8 mouse cellular contexts compared by ENCODE assay signal in genomic region chr8:108829305-108829717, GRCm38 (mm10).
DNase-seq lines count a peak whose midpoint lies in the region; ATAC-seq lines count a peak whose summit lies in the region.

No protein-coding gene starts in this region.

- H3K27me3 ChIP-seq in heart, embryonic 12.5 days (replicated peaks): no peaks in the 10 kb centered on the region
- H3K27me3 ChIP-seq in embryonic facial prominence, embryonic 10.5 days (replicated peaks; ENCODE audit: low read depth, poor library complexity, severe bottlenecking): no peaks in the 10 kb centered on the region
- no peaks in the 10 kb centered on the region for H3K27me3 ChIP-seq in limb, embryonic 10.5 days (ENCODE audit: low read depth, poor library complexity, severe bottlenecking)
- no peaks in the 10 kb centered on the region for H3K27me3 ChIP-seq in liver, embryonic 12.5 days (replicated peaks)

- no peaks in the 10 kb centered on the region for H3K9me3 ChIP-seq in heart, embryonic 12.5 days (replicated peaks)
- H3K9me3 ChIP-seq in embryonic facial prominence, embryonic 10.5 days: no peaks in the 10 kb centered on the region
- H3K9me3 ChIP-seq in limb, embryonic 10.5 days (replicated peaks): no peaks in the 10 kb centered on the region
- no peaks in the 10 kb centered on the region for H3K9me3 ChIP-seq in liver, embryonic 12.5 days (replicated peaks)

- no peak for ATAC-seq in heart, embryonic 12.5 days (ENCODE audit: insufficient number of reproducible peaks, low FRiP score)
- no peak for ATAC-seq in liver, embryonic 12.5 days

- H3K9ac ChIP-seq in heart, embryonic 12.5 days: no peak overlapping the region
- no peak overlapping the region for H3K9ac ChIP-seq in liver, embryonic 12.5 days

- 48% methylated on average over 12 of the region's 12 CpGs for WGBS in heart, embryonic 12.5 days
- WGBS in embryonic facial prominence, embryonic 10.5 days: 52% methylated on average over 12 of the region's 12 CpGs
- 61% methylated on average over 12 of the region's 12 CpGs for WGBS in limb, embryonic 10.5 days
- 73% methylated on average over 11 of the region's 12 CpGs for WGBS in liver, embryonic 12.5 days (ENCODE audit: insufficient replicate concordance)

- H3K4me2 ChIP-seq in heart, embryonic 12.5 days: no peak overlapping the region
- no peak overlapping the region for H3K4me2 ChIP-seq in liver, embryonic 12.5 days

- peaks cover 16% of the 10 kb centered on the region for H3K4me1 ChIP-seq in heart, embryonic 12.5 days (replicated peaks)
- H3K4me1 ChIP-seq in embryonic facial prominence, embryonic 10.5 days: peaks cover 43% of the 10 kb centered on the region
- H3K4me1 ChIP-seq in limb, embryonic 10.5 days: peaks cover 44% of the 10 kb centered on the region
- no peaks in the 10 kb centered on the region for H3K4me1 ChIP-seq in liver, embryonic 12.5 days

- no peak overlapping the region for H3K4me3 ChIP-seq in heart, embryonic 12.5 days
- no peak overlapping the region for H3K4me3 ChIP-seq in embryonic facial prominence, embryonic 10.5 days
- H3K4me3 ChIP-seq in limb, embryonic 10.5 days: no peak overlapping the region
- no peak overlapping the region for H3K4me3 ChIP-seq in liver, embryonic 12.5 days

- DNase-seq in heart, adult 18-20 months: peak; percentile 16 to 17
- peak; percentile 57 for DNase-seq in embryonic facial prominence, embryonic 10.5 days (ENCODE audit: low spot score)
- DNase-seq in gastrocnemius, postnatal 36 days: peak; percentile 25 to 29
- DNase-seq in limb, embryonic 10.5 days (ENCODE audit: low spot score): peak; percentile 53
- peak; percentile 25 for DNase-seq in right cerebral cortex, postnatal 14 days
- DNase-seq in kidney, adult 9 months: no peak

- no peaks in the 10 kb centered on the region for H3K36me3 ChIP-seq in heart, embryonic 12.5 days
- H3K36me3 ChIP-seq in embryonic facial prominence, embryonic 10.5 days (replicated peaks): peaks cover 11% of the 10 kb centered on the region
- H3K36me3 ChIP-seq in limb, embryonic 10.5 days: peaks cover 11% of the 10 kb centered on the region
- H3K36me3 ChIP-seq in liver, embryonic 12.5 days: 0 out of 2 replicates have a peak, but pooled peaks cover under 1% of the 10 kb centered on the region

- intact Hi-C loops in gastrocnemius, postnatal 36 days (cut with DNase I): no loop called here

- H3K27ac ChIP-seq in heart, embryonic 12.5 days (ENCODE audit: poor library complexity, severe bottlenecking): no peak overlapping the region
- H3K27ac ChIP-seq in embryonic facial prominence, embryonic 10.5 days (replicated peaks): peak overlapping the region; percentile 49; the same call in 1 of the 2 replicates
- peak overlapping the region; percentile 59; the same call in 1 of the 2 replicates for H3K27ac ChIP-seq in limb, embryonic 10.5 days
- H3K27ac ChIP-seq in liver, embryonic 12.5 days: no peak overlapping the region

Comparison
In these comparisons a context has a peak if more than half of its experiments do, and no peak if none do; other contexts are left out.
1. H3K27ac ChIP-seq: peak in embryonic facial prominence, embryonic 10.5 days (single experiment) and limb, embryonic 10.5 days (single experiment); none in heart, embryonic 12.5 days (single experiment) and liver, embryonic 12.5 days (single experiment).